Mouse (Mus musculus): ENCODE data around the gene Tuba1a. TPM values are rescaled to one million over a fixed set of nuclear protein-coding genes. Genes with fewer than 3 reads are reported as not detected.

Tuba1a gene
- polyA plus RNA-seq, 1 experiment from 2014 or later: 14,496 TPM

DNA sequence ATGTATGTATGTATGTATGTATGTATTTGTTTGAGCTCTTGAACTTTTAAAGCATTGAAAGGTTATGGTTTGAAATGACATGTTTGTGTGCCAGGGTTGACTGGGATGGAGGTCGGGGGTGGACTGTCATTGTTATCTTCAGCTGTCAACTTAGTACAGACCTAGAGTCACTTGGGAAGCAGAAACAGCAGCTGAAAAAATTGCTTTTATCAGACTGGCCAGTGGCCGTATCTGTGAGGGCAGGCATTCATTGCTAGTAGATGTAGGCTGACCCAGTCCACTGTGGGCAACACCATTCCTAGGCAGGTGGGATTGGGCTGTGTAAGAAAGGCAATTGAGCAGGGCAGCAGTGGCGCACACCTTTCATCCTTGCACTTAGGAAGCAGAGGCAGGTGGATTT, 6.0 kb upstream of the Tuba1a start:
- H3K9ac ChIP-seq (replicated peaks; ENCODE audit: low read depth, low read length): no peak overlapping the region
- WGBS: 90% methylated on average over 3 of the region's 3 CpGs
- peaks cover 13% of the 10 kb centered on the region; the same call in 1 of the 2 replicates for H3K4me1 ChIP-seq (ENCODE audit: control insufficient read depth, insufficient read depth, low read length)
- ATAC-seq (ENCODE audit: low read depth): no peak
- H3K4me2 ChIP-seq (ENCODE audit: low read depth, low read length): no peak overlapping the region
- no peaks in the 10 kb centered on the region for H3K36me3 ChIP-seq (ENCODE audit: control insufficient read depth, insufficient read depth, low read length)
- no peak overlapping the region for H3K4me3 ChIP-seq (ENCODE audit: low read depth, low read length)
- H3K9me3 ChIP-seq (ENCODE audit: control insufficient read depth, low read length): no peaks in the 10 kb centered on the region
- no peak overlapping the region for H3K27ac ChIP-seq (ENCODE audit: low read depth, low read length)
- no peaks in the 10 kb centered on the region for H3K27me3 ChIP-seq (ENCODE audit: control insufficient read depth, insufficient read depth, low read length)

DNA sequence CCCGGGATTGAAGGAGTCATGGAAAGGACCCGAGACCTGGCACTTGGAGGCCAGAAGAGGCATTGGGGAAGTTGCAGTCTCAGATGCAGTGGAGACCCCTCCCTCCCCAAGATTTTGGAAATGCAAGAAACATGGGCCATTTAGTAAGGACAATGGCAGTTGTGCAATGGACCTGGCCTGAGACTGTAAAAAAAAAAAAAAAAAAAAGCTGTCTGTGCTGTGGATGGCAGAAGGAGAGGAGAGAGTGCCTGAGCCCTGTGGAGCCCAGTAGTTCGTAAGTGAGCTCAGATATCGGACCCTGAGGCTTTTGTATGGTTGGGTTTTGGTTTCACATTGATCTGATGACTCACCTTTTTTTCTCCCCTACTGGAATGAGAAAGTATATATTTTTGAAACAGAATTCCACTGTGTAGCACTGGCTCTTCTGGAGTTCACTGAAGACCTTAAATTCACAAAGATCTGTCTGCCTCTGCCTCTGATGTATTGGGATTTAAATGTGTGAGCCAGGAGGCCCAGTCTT, 5.5 kb upstream of the Tuba1a start:
- Histone ChIP-seq H3K27ac (ENCODE audit: low read depth, low read length) (no peak overlapping the region), H3K36me3 (ENCODE audit: control insufficient read depth, insufficient read depth, low read length) (no peaks in the 10 kb centered on the region), H3K9me3 (ENCODE audit: control insufficient read depth, low read length) (no peaks in the 10 kb centered on the region), H3K9ac (replicated peaks; ENCODE audit: low read depth, low read length) (no peak overlapping the region), H3K4me1 (ENCODE audit: control insufficient read depth, insufficient read depth, low read length) (peaks cover 13% of the 10 kb centered on the region; the same call in 1 of the 2 replicates), H3K4me2 (ENCODE audit: low read depth, low read length) (no peak overlapping the region), H3K4me3 (ENCODE audit: low read depth, low read length) (no peak overlapping the region), H3K27me3 (ENCODE audit: control insufficient read depth, insufficient read depth, low read length) (no peaks in the 10 kb centered on the region)
- ATAC-seq (ENCODE audit: low read depth): no peak
- 88% methylated on average over 4 of the region's 4 CpGs for WGBS

DNA sequence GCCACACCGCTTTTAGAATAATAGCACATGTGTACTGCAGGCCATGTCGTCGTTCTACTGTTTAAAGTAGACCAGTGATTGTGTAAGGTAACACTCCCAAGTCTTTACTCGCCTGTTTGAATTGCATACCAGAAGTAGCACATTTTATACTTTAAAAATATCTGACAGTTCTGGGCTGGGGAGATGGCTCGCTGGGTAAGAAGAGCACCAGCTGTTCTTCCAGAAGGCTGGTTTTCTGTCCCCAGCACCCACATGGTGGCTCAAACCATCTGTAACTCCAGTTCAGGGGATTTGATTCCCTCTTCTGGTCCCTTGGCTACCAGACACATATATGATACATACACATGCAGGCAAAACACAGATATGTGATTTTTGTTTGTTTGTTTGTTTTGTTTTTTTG, 4.0 kb upstream of the Tuba1a start:
- H3K4me2 ChIP-seq (ENCODE audit: low read depth, low read length): no peak overlapping the region
- peaks cover 13% of the 10 kb centered on the region; the same call in 1 of the 2 replicates for H3K4me1 ChIP-seq (ENCODE audit: control insufficient read depth, insufficient read depth, low read length)
- H3K4me3 ChIP-seq (ENCODE audit: low read depth, low read length): no peak overlapping the region
- no peaks in the 10 kb centered on the region for H3K27me3 ChIP-seq (ENCODE audit: control insufficient read depth, insufficient read depth, low read length)
- H3K9ac ChIP-seq (replicated peaks; ENCODE audit: low read depth, low read length): no peak overlapping the region
- 0 out of 2 replicates have a peak overlapping the region, but pooled peaks have one; percentile 39 for H3K27ac ChIP-seq (ENCODE audit: low read depth, low read length)
- WGBS: 81% methylated on average over 5 of the region's 5 CpGs
- H3K36me3 ChIP-seq (ENCODE audit: control insufficient read depth, insufficient read depth, low read length): no peaks in the 10 kb centered on the region
- no peaks in the 10 kb centered on the region for H3K9me3 ChIP-seq (ENCODE audit: control insufficient read depth, low read length)
- ATAC-seq (ENCODE audit: low read depth): no peak

DNA sequence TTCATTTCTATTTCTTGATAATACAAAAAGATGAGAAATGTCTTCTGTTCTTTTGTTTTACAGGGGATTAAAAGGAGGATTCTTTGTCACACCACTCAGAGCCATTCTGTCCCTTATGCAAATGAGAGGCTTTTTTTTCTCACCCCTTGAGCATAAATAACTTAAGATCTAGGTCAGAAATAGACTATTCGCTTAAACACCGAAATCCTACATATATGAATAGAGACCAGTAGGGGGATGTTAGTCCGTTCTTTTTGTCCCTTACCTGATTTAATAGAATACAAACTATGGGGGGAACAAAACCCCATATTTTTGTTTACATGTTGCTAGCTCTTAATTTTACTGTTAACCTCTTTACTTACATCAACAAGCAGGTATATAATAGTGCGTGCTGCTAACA, 2.5 kb upstream of the Tuba1a start:
- peak overlapping the region; percentile 100 for H3K9ac ChIP-seq (replicated peaks; ENCODE audit: low read depth, low read length)
- 51% methylated on average over 4 of the region's 4 CpGs for WGBS
- peak overlapping the region; percentile 63 for H3K4me2 ChIP-seq (ENCODE audit: low read depth, low read length)
- H3K9me3 ChIP-seq (ENCODE audit: control insufficient read depth, low read length): no peaks in the 10 kb centered on the region
- peaks cover 2% of the 10 kb centered on the region; the same call in 1 of the 2 replicates for H3K36me3 ChIP-seq (ENCODE audit: control insufficient read depth, insufficient read depth, low read length)
- peak overlapping the region; percentile 84; the same call in 1 of the 2 replicates for H3K4me3 ChIP-seq (ENCODE audit: low read depth, low read length)
- no peaks in the 10 kb centered on the region for H3K27me3 ChIP-seq (ENCODE audit: control insufficient read depth, insufficient read depth, low read length)
- ATAC-seq (ENCODE audit: low read depth): no peak
- H3K27ac ChIP-seq (ENCODE audit: low read depth, low read length): peak overlapping the region; percentile 99
- H3K4me1 ChIP-seq (ENCODE audit: control insufficient read depth, insufficient read depth, low read length): peaks cover 13% of the 10 kb centered on the region; the same call in 1 of the 2 replicates

DNA sequence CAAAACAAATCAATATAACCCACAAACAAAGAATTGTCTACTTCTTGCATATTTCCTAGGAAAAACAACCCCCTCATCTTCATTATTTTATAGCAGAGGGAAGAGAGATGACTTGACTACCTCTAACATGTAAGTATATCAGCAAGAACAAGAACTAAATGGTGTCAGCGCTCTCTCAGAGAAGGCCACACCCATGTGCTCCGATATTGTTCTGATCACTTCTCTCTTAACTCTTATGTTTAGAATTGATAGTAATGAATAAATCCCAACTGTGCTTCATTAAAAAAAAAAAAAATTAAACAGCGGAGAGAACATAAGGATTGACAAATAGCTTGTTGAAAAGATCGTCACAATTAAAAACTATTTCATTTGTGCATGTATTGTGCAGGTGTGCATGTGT, 1.8 kb upstream of the Tuba1a start:
- H3K4me1 ChIP-seq (ENCODE audit: control insufficient read depth, insufficient read depth, low read length): peaks cover 13% of the 10 kb centered on the region; the same call in 1 of the 2 replicates

DNA sequence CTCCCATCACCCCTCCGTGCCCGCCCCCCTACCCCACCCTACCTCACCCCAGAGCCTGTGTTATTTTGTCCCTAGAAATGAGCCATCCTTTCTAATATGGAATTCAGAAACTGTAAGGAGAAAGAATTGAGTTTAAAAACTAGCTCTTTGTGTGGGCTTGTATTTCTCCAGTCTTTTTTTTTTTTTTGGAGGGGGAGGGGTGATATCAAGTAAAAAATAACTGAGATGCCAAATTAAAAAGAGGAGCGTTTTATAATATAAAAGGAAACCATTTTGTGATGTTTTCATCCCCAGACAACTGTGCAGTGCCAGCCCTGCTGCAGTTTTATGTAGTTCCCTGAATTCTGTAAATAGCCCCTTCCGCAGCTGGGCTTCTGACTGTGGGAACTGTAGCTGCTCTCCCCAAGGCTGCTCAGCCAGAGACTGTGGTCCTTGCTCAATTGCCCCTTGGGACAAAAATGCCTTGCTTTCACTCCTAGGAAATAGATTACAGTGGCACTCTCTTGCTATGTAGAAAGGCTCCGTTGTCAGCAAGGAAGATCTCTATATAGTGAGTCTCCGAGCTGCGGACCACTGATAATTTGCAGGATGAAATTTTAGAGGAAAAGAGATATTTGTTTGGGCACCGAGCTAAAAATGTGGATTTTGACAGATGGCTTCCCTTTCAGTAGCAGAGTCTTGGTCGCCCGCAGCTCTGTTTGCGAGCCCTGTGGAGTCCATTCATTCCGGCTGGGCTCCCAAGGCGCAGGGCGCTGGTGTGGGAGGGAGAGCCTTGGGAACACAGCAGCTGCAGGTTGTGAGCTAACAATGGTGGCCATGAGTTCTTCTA, 1.1 kb upstream of the Tuba1a start:
- Histone ChIP-seq H3K4me2 (ENCODE audit: low read depth, low read length) (peak overlapping the region; percentile 63), H3K27me3 (ENCODE audit: control insufficient read depth, insufficient read depth, low read length) (no peaks in the 10 kb centered on the region), H3K9me3 (ENCODE audit: control insufficient read depth, low read length) (no peaks in the 10 kb centered on the region), H3K4me1 (ENCODE audit: control insufficient read depth, insufficient read depth, low read length) (peaks cover 13% of the 10 kb centered on the region; the same call in 1 of the 2 replicates), H3K27ac (ENCODE audit: low read depth, low read length) (peak overlapping the region; percentile 99), H3K36me3 (ENCODE audit: control insufficient read depth, insufficient read depth, low read length) (peaks cover 5% of the 10 kb centered on the region; the same call in 1 of the 2 replicates), H3K9ac (replicated peaks; ENCODE audit: low read depth, low read length) (peak overlapping the region; percentile 100), H3K4me3 (ENCODE audit: low read depth, low read length) (peak overlapping the region; percentile 84)
- peak; percentile 7; the same call in 1 of the 2 replicates for ATAC-seq (ENCODE audit: low read depth)
- 3% methylated on average over 14 of the region's 14 CpGs for WGBS

More for the DNA sequence above, 1.8 kb upstream of the Tuba1a start:
- Histone ChIP-seq H3K36me3 (ENCODE audit: control insufficient read depth, insufficient read depth, low read length) (peaks cover 3% of the 10 kb centered on the region; the same call in 1 of the 2 replicates), H3K4me3 (ENCODE audit: low read depth, low read length) (peak overlapping the region; percentile 84), H3K4me2 (ENCODE audit: low read depth, low read length) (peak overlapping the region; percentile 63), H3K9ac (replicated peaks; ENCODE audit: low read depth, low read length) (peak overlapping the region; percentile 100), H3K27ac (ENCODE audit: low read depth, low read length) (peak overlapping the region; percentile 99), H3K9me3 (ENCODE audit: control insufficient read depth, low read length) (no peaks in the 10 kb centered on the region), H3K27me3 (ENCODE audit: control insufficient read depth, insufficient read depth, low read length) (no peaks in the 10 kb centered on the region)
- 32% methylated on average over 4 of the region's 4 CpGs for WGBS
- ATAC-seq (ENCODE audit: low read depth): no peak

DNA sequence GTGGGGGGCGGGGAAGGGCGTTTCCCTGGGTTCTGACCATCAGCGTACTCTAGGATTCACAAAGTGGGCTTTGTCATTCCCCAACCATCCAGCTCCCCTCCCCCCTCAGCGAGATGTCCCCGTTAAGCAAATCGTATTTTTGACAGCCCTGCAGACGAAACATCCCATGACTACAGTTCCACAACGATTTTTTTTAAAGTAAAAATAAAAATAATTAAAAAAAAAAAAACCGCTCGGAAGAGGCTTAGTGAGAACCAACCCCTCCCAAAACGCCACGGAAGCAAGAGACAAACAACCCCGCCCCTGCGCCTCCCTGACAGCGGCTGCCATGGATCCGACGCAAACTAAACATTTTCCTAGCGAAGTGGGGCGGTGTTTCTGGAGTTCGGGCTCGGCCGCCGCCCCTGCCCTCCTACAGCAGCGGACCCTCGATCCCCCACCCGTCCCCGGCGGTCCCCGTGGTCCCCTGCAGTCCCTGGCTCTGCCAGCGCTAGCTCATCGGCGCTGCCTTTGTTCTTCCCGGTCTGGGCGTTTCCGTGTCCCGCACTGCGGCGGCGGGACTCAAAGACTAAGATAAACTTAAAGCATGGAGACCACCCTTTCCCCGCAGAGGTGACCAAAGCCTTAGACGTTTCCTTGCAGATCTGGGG, 627 bp downstream of the Tuba1a start:
- Histone ChIP-seq H3K4me3 (ENCODE audit: low read depth, low read length) (peak overlapping the region; percentile 84), H3K4me1 (ENCODE audit: control insufficient read depth, insufficient read depth, low read length) (peaks cover 16% of the 10 kb centered on the region; the same call in 1 of the 2 replicates), H3K9me3 (ENCODE audit: control insufficient read depth, low read length) (no peaks in the 10 kb centered on the region), H3K9ac (replicated peaks; ENCODE audit: low read depth, low read length) (peak overlapping the region; percentile 100), H3K27ac (ENCODE audit: low read depth, low read length) (peak overlapping the region; percentile 99), H3K36me3 (ENCODE audit: control insufficient read depth, insufficient read depth, low read length) (peaks cover 10% of the 10 kb centered on the region; the same call in 1 of the 2 replicates), H3K4me2 (ENCODE audit: low read depth, low read length) (no peak overlapping the region; the same call in 1 of the 2 replicates), H3K27me3 (ENCODE audit: control insufficient read depth, insufficient read depth, low read length) (no peaks in the 10 kb centered on the region)
- ATAC-seq (ENCODE audit: low read depth): peak; percentile 50
- under 1% methylated on average over 41 of the region's 41 CpGs for WGBS

DNA sequence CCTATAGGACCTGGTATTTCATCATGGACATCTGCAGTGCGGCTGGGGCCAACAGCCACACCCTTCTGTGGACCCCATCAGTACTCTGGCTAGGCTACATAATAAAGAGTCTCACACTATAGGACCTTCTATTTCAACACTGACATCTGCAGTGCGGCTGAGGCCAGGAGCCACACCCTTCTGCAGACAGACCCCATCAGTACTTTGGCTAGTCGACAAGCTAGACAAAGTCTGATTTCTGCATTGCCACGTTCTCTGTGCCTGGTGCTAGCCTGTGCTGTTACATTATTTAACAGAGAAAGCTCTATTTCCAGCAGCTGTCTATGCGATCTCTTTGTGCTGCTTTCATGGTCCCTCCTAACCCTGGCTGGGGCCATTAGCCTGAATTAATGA, 1.4 kb downstream of the Tuba1a start:
- ATAC-seq (ENCODE audit: low read depth): peak; percentile 22; the same call in 1 of the 2 replicates
- H3K9ac ChIP-seq (replicated peaks; ENCODE audit: low read depth, low read length): peak overlapping the region; percentile 100
- no peaks in the 10 kb centered on the region for H3K9me3 ChIP-seq (ENCODE audit: control insufficient read depth, low read length)
- H3K27me3 ChIP-seq (ENCODE audit: control insufficient read depth, insufficient read depth, low read length): no peaks in the 10 kb centered on the region
- peaks cover 10% of the 10 kb centered on the region; the same call in 1 of the 2 replicates for H3K36me3 ChIP-seq (ENCODE audit: control insufficient read depth, insufficient read depth, low read length)
- WGBS: 2% methylated on average over 5 of the region's 5 CpGs
- H3K4me3 ChIP-seq (ENCODE audit: low read depth, low read length): peak overlapping the region; percentile 84
- peak overlapping the region; percentile 54 for H3K4me2 ChIP-seq (ENCODE audit: low read depth, low read length)
- H3K27ac ChIP-seq (ENCODE audit: low read depth, low read length): peak overlapping the region; percentile 99
- H3K4me1 ChIP-seq (ENCODE audit: control insufficient read depth, insufficient read depth, low read length): peaks cover 16% of the 10 kb centered on the region; the same call in 1 of the 2 replicates
